Comparison of ENCODE assay signal across 12 mouse cellular contexts in genomic region chr9:116136146-116136545, GRCm38 (mm10).
"Had no signal": no experiment of that assay in that cellular context is flagged by ENCODE, and none has a peak within 500 bp of the region (broad histone marks: within the 10 kb centered on the region; RNA-seq: fewer than 3 reads in every experiment).

No protein-coding gene starts in this region.

- ATAC-seq: intestine, embryonic 16.5 days; midbrain, embryonic 16.5 days had no signal

- H3K4me3 ChIP-seq: kidney, embryonic 15.5 days; midbrain, embryonic 12.5 days had no signal

- H3K9me3 ChIP-seq: kidney, embryonic 15.5 days; midbrain, embryonic 12.5 days had no signal

- H3K27ac ChIP-seq: kidney, embryonic 15.5 days; liver, embryonic 14.5 days; midbrain, embryonic 12.5 days; stomach, postnatal 0 days had no signal

- DNase-seq: kidney, postnatal 14 days; lung, embryonic 14.5 days; lung, postnatal 14 days; right cerebral cortex, postnatal 14 days; thymus, adult 18-20 months; thymus, postnatal 25 days had no signal

- H3K36me3 ChIP-seq: midbrain, embryonic 12.5 days had no signal

- H3K9ac ChIP-seq: kidney, embryonic 15.5 days; liver, embryonic 14.5 days; lung, embryonic 14.5 days; midbrain, embryonic 12.5 days had no signal

- H3K4me2 ChIP-seq: kidney, embryonic 15.5 days; lung, embryonic 14.5 days; midbrain, embryonic 12.5 days had no signal

- H3K27me3 ChIP-seq: kidney, embryonic 15.5 days; midbrain, embryonic 12.5 days had no signal
